Mouse (Mus musculus) kidney, postnatal 0 days (tissue): Measurements from ENCODE around the gene Kpna6. TPM values are rescaled to one million over a fixed set of nuclear protein-coding genes. Genes with fewer than 3 reads are reported as not detected.
A peak's percentile ranks its signal among the peaks of the same experiment; 100 is the strongest.

ENCODE experiments used
- ATAC-seq: fragments of 200-750 bp; cut with Nextera tagmentation; replicated peaks from 2 replicates; pipeline ENCODE4 v1.8.0; 2017; ENCODE audit warnings: low read depth, moderate number of reproducible peaks, moderate TSS enrichment, moderate library complexity; ENCODE audit not compliant: low FRiP score
- DNase-seq: peaks from one replicate; pipeline ENCODE4 v3.0.0-alpha.2; 2016; ENCODE audit warnings: low spot score
- H3K27ac ChIP-seq: fragments of 300-500 bp; sonication (generic); 2 replicates; pipeline ENCODE4 v1.5.1; 2014; ENCODE audit warnings: mild to moderate bottlenecking
- H3K27me3 ChIP-seq: fragments of 300-500 bp; sonication (generic); 2 replicates; pipeline ENCODE4 v1.6.1; 2014; ENCODE audit warnings: low read length, mixed read lengths; ENCODE audit not compliant: insufficient read depth
- H3K36me3 ChIP-seq: fragments of 300-500 bp; sonication (generic); 2 replicates; pipeline ENCODE4 v1.6.1; 2014; ENCODE audit warnings: low read length, mixed read lengths; ENCODE audit not compliant: insufficient read depth
- H3K4me1 ChIP-seq: fragments of 300-500 bp; sonication (generic); replicated peaks from 2 replicates; pipeline ENCODE4 v1.6.1; 2014; ENCODE audit warnings: antibody characterized with exemption, low read length, mixed read lengths; ENCODE audit not compliant: insufficient read depth
- H3K4me2 ChIP-seq: fragments of 300-500 bp; sonication (generic); 2 replicates; pipeline ENCODE4 v1.6.1; 2014; ENCODE audit warnings: mild to moderate bottlenecking, low read length, moderate library complexity, mixed read lengths
- H3K4me3 ChIP-seq: fragments of 300-500 bp; sonication (generic); replicated peaks from 2 replicates; pipeline ENCODE4 v1.5.1; 2014; ENCODE audit warnings: low read depth, low read length
- H3K9ac ChIP-seq: fragments of 300-500 bp; sonication (generic); 2 replicates; pipeline ENCODE4 v1.6.1; 2014; ENCODE audit warnings: low read depth, low read length
- H3K9me3 ChIP-seq: fragments of 300-500 bp; sonication (generic); replicated peaks from 2 replicates; pipeline ENCODE4 v1.6.1; 2016; ENCODE audit warnings: low read length, inconsistent platforms, mixed read lengths
- CTCF ChIP-seq: IDR thresholded peaks from 2 replicates; pipeline ENCODE4 v1.5.1; 2016; ENCODE audit warnings: antibody characterized with exemption, low read depth, mild to moderate bottlenecking, moderate library complexity
- WGBS: fragments of 180-500 bp; shearing (Covaris S2); extraction: QIAGEN DNeasy Blood & Tissue Kit; methylation state at CpG from one replicate; pipeline ENCODE4 v1.1.7; 2014; 5-methylcytosine and 5-hydroxymethylcytosine counted together
- polyA plus RNA-seq: library from polyadenylated mRNA; unstranded; fragments of >200 nt; fragmentation: Nextera tagmentation; extraction: Ambion mirVana; gene quantifications from 2 replicates; pipeline ENCODE4 v1.2.1, GENCODE M21; 2015

Gene Kpna6
- polyA plus RNA-seq, 1 experiment from 2014 or later = 11.7 TPM

- peak overlapping the region; percentile 35 for H3K4me2 ChIP-seq
- H3K4me1 ChIP-seq = no peaks in the 10 kb centered on the region
- DNase-seq (no peak), ATAC-seq (peak; percentile 15)
- 0 out of 2 replicates have a peak overlapping the region, but pooled peaks have one; percentile 8 for H3K9ac ChIP-seq
- H3K36me3 ChIP-seq = peaks cover 52% of the 10 kb centered on the region
- H3K27ac ChIP-seq = peak overlapping the region; percentile 88
- no peak for TF ChIP-seq CTCF
- H3K4me3 ChIP-seq = no peak overlapping the region
- no peaks in the 10 kb centered on the region for H3K27me3 ChIP-seq
- H3K9me3 ChIP-seq = no peaks in the 10 kb centered on the region
- WGBS = 79% methylated on average over 6 of the region's 6 CpGs
Measured at GRCm38 (mm10) chr4:129684531-129684930, 12.0 kb upstream of the Kpna6 start.

GRCm38 (mm10) chr4:129683901-129684493 lies 11.4 kb upstream of the Kpna6 start:
- no peak for TF ChIP-seq CTCF
- ATAC-seq (peak; percentile 95), DNase-seq (peak; percentile 48)
- H3K9me3 ChIP-seq = no peaks in the 10 kb centered on the region
- H3K27ac ChIP-seq = peak overlapping the region; percentile 88
- no peaks in the 10 kb centered on the region for H3K4me1 ChIP-seq
- H3K4me3 ChIP-seq = no peak overlapping the region
- H3K36me3 ChIP-seq = peaks cover 49% of the 10 kb centered on the region
- 0 out of 2 replicates have a peak overlapping the region, but pooled peaks have one; percentile 8 for H3K9ac ChIP-seq
- H3K27me3 ChIP-seq = no peaks in the 10 kb centered on the region
- WGBS = 56% methylated on average over 11 of the region's 11 CpGs
- H3K4me2 ChIP-seq = peak overlapping the region; percentile 35

DNA sequence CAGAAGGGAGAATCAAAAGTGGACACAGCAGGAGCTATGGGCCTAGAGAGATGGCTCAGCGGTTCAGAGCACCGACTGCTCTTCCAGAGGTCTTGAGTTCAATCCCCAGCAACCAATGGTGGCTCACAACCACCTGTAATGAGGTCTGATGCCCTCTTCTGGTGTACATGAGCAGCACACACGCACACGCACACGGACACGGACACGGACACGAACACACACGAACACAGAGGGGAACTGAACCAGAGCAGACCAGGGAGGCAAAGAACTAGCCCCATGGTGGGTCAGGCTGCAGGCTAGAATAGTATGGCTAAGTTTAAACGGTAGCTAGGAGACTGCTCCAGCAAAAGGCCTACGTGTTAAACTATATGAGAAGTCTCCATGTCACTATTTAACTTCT lies 9.3 kb upstream of the Kpna6 start:
- Histone ChIP-seq H3K36me3 (peaks cover 54% of the 10 kb centered on the region), H3K9me3 (no peaks in the 10 kb centered on the region), H3K27me3 (no peaks in the 10 kb centered on the region), H3K9ac (no peak overlapping the region), H3K4me2 (no peak overlapping the region), H3K27ac (peak overlapping the region; percentile 60; the same call in 1 of the 2 replicates), H3K4me1 (no peaks in the 10 kb centered on the region), H3K4me3 (no peak overlapping the region)
- ATAC-seq = no peak
- TF ChIP-seq CTCF = peak; percentile 25; the same call in 1 of the 2 replicates
- no peak for DNase-seq
- 90% methylated on average over 11 of the region's 11 CpGs for WGBS

DNA sequence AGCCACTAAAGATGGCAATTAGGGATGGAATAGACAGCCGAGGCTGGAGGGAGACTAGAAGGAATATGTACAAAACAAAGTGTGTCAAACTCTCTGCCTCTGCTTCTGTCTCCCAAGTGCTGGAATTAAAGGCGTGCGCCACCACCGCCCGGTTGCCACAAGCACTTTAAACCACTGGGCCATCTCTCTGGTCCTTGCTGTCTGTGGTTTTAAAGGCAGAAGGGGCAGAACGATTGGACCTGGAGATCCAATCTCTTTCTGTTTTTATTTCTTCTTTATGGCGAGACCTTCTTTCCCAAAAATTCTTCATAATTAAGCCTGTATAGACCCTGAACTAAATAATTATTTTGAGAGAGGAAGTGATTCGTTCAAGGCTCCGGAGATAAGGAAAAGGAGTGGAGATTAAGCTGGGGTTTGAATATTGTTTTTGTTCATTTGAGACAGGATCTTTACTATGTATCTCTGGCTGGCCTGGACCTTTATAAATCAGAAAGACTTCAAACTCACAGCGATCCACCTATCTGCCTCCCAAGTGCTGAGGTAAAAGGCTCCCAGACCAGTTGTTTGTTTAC lies 397 bp upstream of the Kpna6 start:
- peak overlapping the region; percentile 98 for H3K27ac ChIP-seq
- WGBS = 1% methylated on average over 10 of the region's 10 CpGs
- peaks cover 7% of the 10 kb centered on the region for H3K4me1 ChIP-seq
- H3K9me3 ChIP-seq = no peaks in the 10 kb centered on the region
- H3K27me3 ChIP-seq = no peaks in the 10 kb centered on the region
- peaks cover 13% of the 10 kb centered on the region; the same call in 1 of the 2 replicates for H3K36me3 ChIP-seq
- H3K4me2 ChIP-seq = peak overlapping the region; percentile 92
- no peak for DNase-seq
- ATAC-seq = no peak
- peak overlapping the region; percentile 89 for H3K9ac ChIP-seq
- TF ChIP-seq CTCF = no peak
- peak overlapping the region; percentile 91 for H3K4me3 ChIP-seq

DNA sequence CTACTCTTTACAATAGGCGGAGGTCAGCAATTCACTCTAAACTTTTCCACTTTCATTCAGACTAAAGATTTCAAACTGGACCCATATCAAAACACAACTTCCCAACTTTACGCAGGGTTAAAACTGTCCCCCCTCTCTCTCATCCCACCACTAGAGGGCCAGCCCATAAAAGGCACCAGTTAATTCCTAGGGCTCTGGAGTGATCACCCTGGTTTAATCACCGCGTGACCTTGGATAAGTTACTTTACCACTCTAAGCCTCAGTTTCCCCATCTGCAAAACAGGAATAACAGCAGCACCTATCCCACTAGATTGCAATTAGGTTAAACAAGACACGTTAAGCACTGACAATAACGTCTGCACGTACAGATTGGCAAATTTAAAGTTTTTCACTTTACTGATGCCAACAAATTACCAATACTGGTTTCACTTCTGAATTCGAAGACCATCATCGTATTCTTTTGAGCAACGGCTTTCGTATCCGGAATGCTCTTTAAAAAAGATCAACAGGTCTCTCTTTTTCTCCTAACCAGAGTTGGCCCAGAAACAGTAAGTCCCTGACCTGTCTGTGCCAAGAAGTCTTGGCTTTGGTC lies 980 bp downstream of the Kpna6 start:
- no peaks in the 10 kb centered on the region for H3K9me3 ChIP-seq
- peak overlapping the region; percentile 98 for H3K27ac ChIP-seq
- H3K27me3 ChIP-seq = no peaks in the 10 kb centered on the region
- peaks cover 7% of the 10 kb centered on the region for H3K4me1 ChIP-seq
- H3K9ac ChIP-seq = peak overlapping the region; percentile 89
- H3K4me2 ChIP-seq = peak overlapping the region; percentile 92
- H3K4me3 ChIP-seq = peak overlapping the region; percentile 91
- TF ChIP-seq CTCF = peak; percentile 88
- DNase-seq = peak; percentile 86
- ATAC-seq = no peak; the same call in 1 of the 2 replicates
- peaks cover 2% of the 10 kb centered on the region; the same call in 1 of the 2 replicates for H3K36me3 ChIP-seq
- 7% methylated on average over 12 of the region's 12 CpGs for WGBS

DNA sequence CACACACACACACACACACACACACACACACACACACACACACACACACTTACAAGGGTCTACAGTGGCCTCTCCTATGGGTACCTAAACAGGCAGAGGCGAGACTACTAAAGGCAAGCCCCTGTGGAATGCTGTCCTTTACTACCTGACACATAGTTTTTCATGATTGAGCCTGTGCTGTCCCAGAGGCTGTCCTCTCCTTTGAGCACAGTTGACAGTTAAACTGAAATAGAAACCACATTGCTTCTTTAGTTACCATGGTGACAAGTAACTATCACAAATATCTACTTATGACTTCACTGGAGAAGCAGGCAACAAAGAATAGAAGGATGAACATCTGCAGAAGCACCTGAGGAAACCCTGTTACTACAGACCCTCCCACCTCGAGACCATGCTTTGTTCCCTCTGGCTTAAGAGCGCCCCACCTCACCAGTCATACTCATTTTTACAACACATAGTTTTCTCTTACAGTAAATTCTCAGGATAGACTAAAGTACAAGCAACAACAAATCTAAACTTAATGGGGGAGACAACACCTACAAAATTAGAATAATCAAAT lies 10.2 kb downstream of the Kpna6 start:
- Histone ChIP-seq H3K4me2 (no peak overlapping the region), H3K4me3 (no peak overlapping the region), H3K9ac (no peak overlapping the region), H3K36me3 (peaks cover 33% of the 10 kb centered on the region), H3K27ac (no peak overlapping the region), H3K9me3 (no peaks in the 10 kb centered on the region), H3K27me3 (no peaks in the 10 kb centered on the region), H3K4me1 (no peaks in the 10 kb centered on the region)
- ATAC-seq = no peak
- no peak for DNase-seq
- WGBS = 76% methylated on average over 3 of the region's 3 CpGs
- TF ChIP-seq CTCF = no peak
